Mouse (Mus musculus) spleen, postnatal 14 days (tissue): ENCODE results near the gene Adam8.

ENCODE experiments used
- DNase-seq, 2 experiments: peaks; one replicate each; pipeline ENCODE4 v3.0.0; 2021 to 2022; ENCODE audit warnings: low spot score in 2 of 2

Gene Adam8

DNA sequence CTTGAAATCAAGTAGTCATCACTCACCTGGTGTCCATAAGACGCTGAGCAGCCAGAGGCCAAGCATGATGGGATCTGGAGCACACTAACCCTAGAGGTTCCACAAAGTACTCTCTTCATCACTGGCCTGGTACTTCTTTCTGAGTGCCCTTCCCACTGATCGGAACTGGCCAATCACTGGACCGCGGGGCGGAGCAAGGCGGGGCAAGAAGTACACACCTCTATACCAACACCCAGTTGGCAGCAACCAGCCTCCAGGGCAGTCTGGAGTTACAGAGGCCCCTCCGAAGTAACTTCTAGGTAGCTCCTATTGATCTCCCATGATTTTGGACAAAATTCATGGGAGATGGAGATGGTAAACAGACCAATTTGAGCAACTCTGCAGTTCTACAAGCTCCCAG is at the start of gene Adam8:
Gene Adam8, minus strand, starts transcription at position 157 of the 400 bp plus-strand sequence.
- DNase-seq, result no peak

GRCm38 (mm10) chr7:140037171-140037555 is 44.8 kb upstream of the Adam8 start:
- no peak for DNase-seq

GRCm38 (mm10) chr7:140036281-140037170 is 44.2 kb upstream of the Adam8 start, which contains the start of the genes Zfp511 and Tubgcp2:
TSS of gene Zfp511 (plus strand) at chr7:140036391.
TSS of gene Tubgcp2 (minus strand) at chr7:140036669.
- peak; percentile 86 to 89 for DNase-seq

- no peak for DNase-seq
Observed at GRCm38 (mm10) chr7:140035456-140035855, 43.1 kb upstream of the Adam8 start.

DNA sequence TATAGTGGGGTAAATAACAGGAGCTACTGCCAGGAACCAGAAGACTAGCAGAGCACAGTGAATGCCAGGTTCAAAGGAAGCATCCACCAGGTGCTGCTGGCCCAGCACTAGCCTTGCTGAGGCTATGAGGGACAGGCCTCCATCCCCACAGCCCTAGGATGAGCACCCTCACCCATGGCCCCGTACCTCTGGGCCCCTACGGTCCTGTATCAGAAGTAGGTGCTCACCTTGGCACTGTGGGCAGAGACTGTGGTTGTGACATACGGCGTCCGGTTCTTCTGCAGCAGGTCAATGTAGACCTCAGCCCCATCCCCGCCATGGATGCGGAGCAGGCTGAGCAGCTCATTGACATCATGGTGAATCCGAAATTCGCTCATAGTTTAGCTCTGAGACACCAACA is 41.0 kb upstream of the Adam8 start:
- no peak for DNase-seq

DNA sequence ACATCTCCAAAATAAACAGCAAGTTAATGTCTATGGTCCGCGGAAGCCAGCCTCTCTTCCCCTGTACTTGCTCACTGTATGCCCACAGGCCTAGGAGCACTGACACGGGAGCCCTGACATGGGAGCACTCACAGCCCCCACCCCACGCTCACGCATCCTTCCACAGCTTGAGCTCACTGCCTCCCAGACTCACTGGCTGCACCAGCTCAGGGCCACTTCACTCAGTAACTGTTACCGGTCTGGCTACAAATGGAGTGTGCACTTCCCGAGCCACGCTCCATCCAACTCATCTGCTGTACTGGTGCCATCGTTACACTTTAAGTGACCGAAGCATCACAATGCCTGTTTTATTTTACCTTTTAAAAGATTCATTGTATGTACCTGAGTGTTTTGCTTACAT is 40.0 kb upstream of the Adam8 start:
- DNase-seq, result no peak

DNA sequence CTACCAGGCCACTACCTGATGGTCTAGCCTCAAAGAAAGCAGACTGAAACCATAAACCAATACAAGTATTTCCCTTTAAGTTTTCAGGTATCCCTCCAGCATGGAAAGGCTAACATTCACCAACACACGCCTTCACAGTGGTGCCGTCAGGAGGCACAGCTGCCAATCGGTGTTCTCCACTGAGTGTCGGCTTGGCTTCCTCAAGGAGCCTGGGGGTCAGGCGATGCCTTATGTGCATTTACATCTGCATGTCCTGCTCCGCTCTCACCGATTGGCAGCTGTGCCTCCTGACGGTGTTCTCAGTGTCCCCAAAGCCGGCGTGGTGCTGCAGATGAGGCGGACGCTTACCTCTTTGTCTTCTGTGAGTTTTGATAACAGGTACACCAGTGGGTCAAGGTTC is 39.4 kb upstream of the Adam8 start:
- no peak for DNase-seq

DNA sequence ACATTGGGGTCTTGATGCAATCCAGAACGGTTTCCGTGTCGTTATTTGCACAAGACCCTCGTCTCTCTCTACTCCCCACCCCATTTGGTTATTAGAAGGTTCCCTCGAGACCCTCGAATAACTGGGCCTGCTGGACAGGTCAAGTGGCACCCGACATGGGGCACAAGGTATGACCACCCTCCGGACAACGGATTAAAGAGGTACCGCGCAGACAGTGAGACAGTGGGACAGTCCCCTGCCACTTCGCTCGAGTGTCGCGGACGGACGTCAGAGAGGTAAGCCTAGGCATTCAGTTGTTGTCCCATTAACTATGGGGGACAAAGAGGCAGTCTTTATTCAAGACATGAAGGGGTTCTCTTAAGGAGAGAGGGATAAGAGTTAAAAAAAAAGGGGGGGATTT is 19.0 kb upstream of the Adam8 start:
- DNase-seq, result peak in 1 of 2 experiments; percentile 5

DNA sequence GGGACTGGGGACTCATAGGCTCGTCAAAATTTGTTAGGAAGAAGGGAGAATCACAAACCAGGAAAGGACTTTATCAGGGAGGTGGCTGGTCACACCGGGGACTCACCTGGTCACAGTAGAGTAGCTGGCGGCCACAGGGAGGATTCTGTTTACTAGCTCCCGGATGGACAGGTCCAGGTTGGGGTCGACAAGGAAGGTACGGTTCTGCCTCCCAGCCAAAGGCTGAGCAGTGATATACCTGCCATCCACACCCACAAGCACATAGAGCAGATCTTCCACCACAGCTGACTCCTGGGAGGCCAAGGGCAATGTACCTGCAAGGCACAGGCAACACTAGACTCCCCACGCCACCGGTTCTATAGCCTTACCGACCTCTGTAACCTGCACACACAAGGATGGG is 15.4 kb upstream of the Adam8 start:
- peak in 1 of 2 experiments; percentile 3 for DNase-seq

- DNase-seq, result peak in 1 of 2 experiments; percentile 5
Observed at GRCm38 (mm10) chr7:140006861-140007611, 14.7 kb upstream of the Adam8 start.

- DNase-seq, result peak in 1 of 2 experiments; percentile 2
Observed at GRCm38 (mm10) chr7:140004666-140005065, 12.3 kb upstream of the Adam8 start.

DNA sequence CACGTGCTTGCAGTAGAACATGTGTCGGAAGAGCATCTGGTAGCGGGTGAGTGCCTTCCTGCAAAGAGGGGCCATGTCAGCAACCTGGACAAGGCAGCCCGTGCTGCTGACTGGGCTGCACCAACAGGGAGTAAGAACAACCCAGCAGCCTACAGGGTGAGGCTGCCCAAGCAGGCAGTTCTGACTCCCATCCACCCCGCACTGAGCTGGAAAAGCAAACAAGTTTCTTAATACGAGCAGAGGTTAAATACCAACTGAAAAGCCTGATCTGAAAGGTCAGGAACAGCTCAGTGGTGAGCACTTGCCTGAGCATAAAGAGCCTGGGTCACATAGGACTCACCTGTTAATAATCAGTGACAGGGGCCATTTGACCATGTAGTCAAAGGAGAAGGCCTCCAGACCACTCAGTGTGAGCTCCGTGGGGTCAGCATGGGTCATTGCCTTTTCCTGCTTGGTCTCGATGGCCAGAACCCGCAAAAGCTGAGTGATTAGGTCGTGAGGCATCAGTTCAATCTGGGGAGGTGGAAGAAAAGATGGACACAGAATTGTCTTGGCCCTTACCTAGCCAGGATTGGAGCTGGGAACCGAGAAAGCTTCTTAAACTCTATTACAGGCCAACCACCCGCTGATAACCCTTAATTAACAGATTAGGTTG is 8.9 kb upstream of the Adam8 start:
- no peak for DNase-seq

GRCm38 (mm10) chr7:139998691-139999350 is 6.5 kb upstream of the Adam8 start:
- DNase-seq, result no peak

- peak in 1 of 2 experiments; percentile 31 for DNase-seq
Observed at GRCm38 (mm10) chr7:139994676-139995075, 2.3 kb upstream of the Adam8 start.

DNA sequence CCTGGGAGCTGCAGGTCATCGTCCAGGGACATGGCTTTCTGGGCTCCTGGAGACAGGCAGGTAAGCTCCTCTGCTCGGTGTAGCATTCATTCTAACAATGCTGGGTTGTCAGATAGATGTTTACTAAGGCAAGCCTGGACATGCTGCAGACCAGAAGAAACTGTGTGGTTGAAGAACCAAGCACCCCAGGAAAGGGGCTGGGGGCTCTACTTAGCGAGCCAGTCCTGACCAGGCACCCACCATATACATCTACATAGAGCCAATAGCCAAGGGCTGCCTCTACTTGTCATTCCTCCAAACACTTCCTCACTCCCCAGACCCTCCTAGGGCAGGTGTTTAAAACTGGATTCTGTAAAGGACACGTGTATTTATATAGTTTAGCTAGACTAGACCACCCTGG is 1.8 kb upstream of the Adam8 start:
- DNase-seq, result no peak

DNA sequence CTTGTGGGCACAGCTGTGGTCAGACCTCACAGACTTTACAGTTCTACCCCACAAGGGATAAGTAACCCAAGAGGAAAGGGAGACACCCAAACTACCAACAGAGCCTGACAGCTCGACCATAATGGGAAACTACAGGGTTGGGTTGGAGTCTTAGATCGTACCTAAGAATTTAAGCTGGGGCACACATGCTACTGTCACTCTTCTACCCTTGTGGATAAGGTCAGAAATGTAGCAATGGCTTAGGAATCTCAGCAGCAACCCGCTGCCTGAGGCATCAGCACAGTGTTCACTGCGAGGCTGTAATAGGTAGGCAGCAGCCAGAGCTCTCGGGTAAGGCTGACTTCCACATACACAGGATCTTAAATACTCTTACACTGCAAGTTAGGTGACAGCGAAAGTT is 1.2 kb upstream of the Adam8 start:
- DNase-seq, result no peak

GRCm38 (mm10) chr7:139990864-139991394 is 1.4 kb downstream of the Adam8 start:
- DNase-seq, result no peak

- DNase-seq, result no peak
Observed at GRCm38 (mm10) chr7:139988272-139988671, 4.1 kb downstream of the Adam8 start.

GRCm38 (mm10) chr7:139984505-139984904 is 7.9 kb downstream of the Adam8 start:
- no peak for DNase-seq

- no peak for DNase-seq
Observed at GRCm38 (mm10) chr7:139982058-139982457, 10.3 kb downstream of the Adam8 start.

DNA sequence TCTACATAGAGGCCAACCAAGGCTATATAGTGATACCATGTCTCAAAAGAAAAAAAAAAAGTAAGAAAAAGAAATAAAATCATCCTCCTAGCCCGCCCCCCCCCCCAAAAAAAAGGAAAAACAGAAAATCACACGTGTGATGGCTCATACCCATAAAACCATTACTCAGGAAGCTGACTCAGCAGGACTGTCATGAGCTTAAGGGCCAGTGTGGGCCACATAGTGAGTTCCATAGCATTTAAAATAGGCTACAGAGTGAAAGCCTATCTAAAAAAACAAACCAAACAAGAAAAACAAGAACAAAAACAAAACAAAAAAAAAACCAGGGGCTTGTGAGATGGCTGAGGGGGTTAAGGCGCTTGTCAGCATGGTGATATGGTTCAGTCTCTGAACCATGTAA is 11.6 kb downstream of the Adam8 start:
- DNase-seq, result no peak
